Mouse (Mus musculus) hindbrain, embryonic 12.5 days (tissue): ENCODE data around the gene Atp2b2. TPM values are rescaled to one million over a fixed set of nuclear protein-coding genes. Genes with fewer than 3 reads are reported as not detected.

Source experiments
- ATAC-seq: fragments of 200-750 bp; cut with Nextera tagmentation; 2 replicates; pipeline ENCODE4 v1.8.0; 2017; ENCODE audit warnings: moderate TSS enrichment; ENCODE audit not compliant: low FRiP score
- H3K27ac ChIP-seq: fragments of 300-500 bp; sonication (generic); 2 replicates; pipeline ENCODE4 v1.5.1; 2016; ENCODE audit warnings: mild to moderate bottlenecking
- H3K27me3 ChIP-seq: fragments of 300-500 bp; sonication (generic); 2 replicates; pipeline ENCODE4 v1.6.1; 2016; ENCODE audit warnings: mild to moderate bottlenecking
- H3K36me3 ChIP-seq: fragments of 300-500 bp; sonication (generic); 2 replicates; pipeline ENCODE4 v1.6.1; 2016; ENCODE audit warnings: mild to moderate bottlenecking
- H3K4me1 ChIP-seq: fragments of 300-500 bp; sonication (generic); 2 replicates; pipeline ENCODE4 v1.6.1; 2016
- H3K4me2 ChIP-seq: fragments of 300-500 bp; sonication (generic); replicated peaks from 2 replicates; pipeline ENCODE4 v1.6.1; 2016; ENCODE audit warnings: mild to moderate bottlenecking
- H3K4me3 ChIP-seq: fragments of 300-500 bp; sonication (generic); 2 replicates; pipeline ENCODE4 v1.5.1; 2016; ENCODE audit warnings: mild to moderate bottlenecking
- H3K9ac ChIP-seq: fragments of 300-500 bp; sonication (generic); 2 replicates; pipeline ENCODE4 v1.6.1; 2016; ENCODE audit warnings: mild to moderate bottlenecking, moderate library complexity
- H3K9me3 ChIP-seq: fragments of 300-500 bp; sonication (generic); replicated peaks from 2 replicates; pipeline ENCODE4 v1.6.1; 2016; ENCODE audit warnings: mild to moderate bottlenecking
- WGBS: fragments of 180-500 bp; shearing (Covaris S2); methylation state at CpG from one replicate; pipeline ENCODE4 v1.1.7; 2016; 5-methylcytosine and 5-hydroxymethylcytosine counted together
- polyA plus RNA-seq: library from polyadenylated mRNA; unstranded; fragments of >200 nt; fragmentation: Nextera tagmentation; extraction: Ambion mirVana; gene quantifications from 2 replicates; pipeline ENCODE4 v1.2.1, GENCODE M21; 2016

The Atp2b2 gene
- polyA plus RNA-seq, 1 experiment from 2014 or later = 12.1 TPM

- no peaks in the 10 kb centered on the region; the same call in 1 of the 2 replicates for H3K27me3 ChIP-seq
- no peak overlapping the region for H3K4me3 ChIP-seq
- H3K9me3 ChIP-seq = no peaks in the 10 kb centered on the region
- H3K4me2 ChIP-seq = no peak overlapping the region
- no peak overlapping the region for H3K9ac ChIP-seq
- ATAC-seq = no peak
- WGBS = 85% methylated on average over 6 of the region's 6 CpGs
- peaks cover 3% of the 10 kb centered on the region for H3K4me1 ChIP-seq
- no peaks in the 10 kb centered on the region for H3K36me3 ChIP-seq
- H3K27ac ChIP-seq = no peak overlapping the region
Measured at GRCm38 (mm10) chr6:114011976-114012375, 30.4 kb downstream of the Atp2b2 start.

GRCm38 (mm10) chr6:114003796-114004195, 38.6 kb downstream of the Atp2b2 start:
- Histone ChIP-seq H3K36me3 (no peaks in the 10 kb centered on the region), H3K9me3 (no peaks in the 10 kb centered on the region), H3K4me3 (no peak overlapping the region), H3K9ac (no peak overlapping the region), H3K4me1 (no peaks in the 10 kb centered on the region), H3K4me2 (no peak overlapping the region), H3K27me3 (no peaks in the 10 kb centered on the region), H3K27ac (no peak overlapping the region)
- 66% methylated on average over 3 of the region's 3 CpGs for WGBS
- ATAC-seq = no peak

GRCm38 (mm10) chr6:114000928-114001327, 41.5 kb downstream of the Atp2b2 start:
- no peak overlapping the region for H3K27ac ChIP-seq
- no peak for ATAC-seq
- H3K4me1 ChIP-seq = no peaks in the 10 kb centered on the region
- 84% methylated on average over 6 of the region's 6 CpGs for WGBS
- no peaks in the 10 kb centered on the region; the same call in 1 of the 2 replicates for H3K9me3 ChIP-seq
- H3K9ac ChIP-seq = no peak overlapping the region
- no peaks in the 10 kb centered on the region for H3K27me3 ChIP-seq
- H3K4me2 ChIP-seq = no peak overlapping the region
- no peaks in the 10 kb centered on the region for H3K36me3 ChIP-seq
- no peak overlapping the region for H3K4me3 ChIP-seq

GRCm38 (mm10) chr6:114000304-114000703, 42.1 kb downstream of the Atp2b2 start:
- 61% methylated on average over 7 of the region's 7 CpGs for WGBS
- Histone ChIP-seq H3K9me3 (no peaks in the 10 kb centered on the region; the same call in 1 of the 2 replicates), H3K9ac (no peak overlapping the region), H3K4me3 (no peak overlapping the region), H3K36me3 (no peaks in the 10 kb centered on the region), H3K27me3 (no peaks in the 10 kb centered on the region), H3K4me2 (no peak overlapping the region), H3K4me1 (no peaks in the 10 kb centered on the region), H3K27ac (no peak overlapping the region)
- ATAC-seq = no peak

DNA sequence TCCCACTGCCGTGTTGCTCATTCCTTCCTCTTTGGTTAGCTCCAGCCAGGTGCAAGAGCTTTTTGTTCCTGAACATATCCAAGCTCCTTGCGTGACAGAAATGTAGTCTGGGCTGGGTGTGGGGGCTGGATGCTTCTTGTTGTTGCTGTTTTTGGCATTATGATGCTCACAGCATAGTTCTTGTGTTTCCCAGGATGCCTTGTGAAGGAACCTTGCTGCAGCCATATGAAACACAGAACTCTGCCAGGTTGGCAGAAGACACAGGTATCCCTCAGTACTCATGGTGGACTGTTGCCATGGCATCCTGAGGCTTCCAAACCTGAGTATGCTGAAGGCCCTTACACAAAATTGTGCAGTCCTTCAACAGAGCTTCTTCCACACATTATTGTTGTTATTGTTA, 44.0 kb downstream of the Atp2b2 start:
- H3K27ac ChIP-seq = no peak overlapping the region
- H3K4me3 ChIP-seq = no peak overlapping the region
- H3K4me2 ChIP-seq = no peak overlapping the region

GRCm38 (mm10) chr6:113994176-113994575, 48.2 kb downstream of the Atp2b2 start:
- WGBS = 92% methylated on average over 5 of the region's 5 CpGs
- Histone ChIP-seq H3K4me3 (no peak overlapping the region), H3K27me3 (no peaks in the 10 kb centered on the region), H3K9me3 (no peaks in the 10 kb centered on the region; the same call in 1 of the 2 replicates), H3K9ac (no peak overlapping the region), H3K36me3 (no peaks in the 10 kb centered on the region), H3K4me2 (no peak overlapping the region), H3K4me1 (no peaks in the 10 kb centered on the region), H3K27ac (no peak overlapping the region)
- ATAC-seq = no peak

More for the DNA sequence above, 44.0 kb downstream of the Atp2b2 start:
- H3K4me1 ChIP-seq = no peaks in the 10 kb centered on the region
- H3K36me3 ChIP-seq = no peaks in the 10 kb centered on the region
- no peak for ATAC-seq
- no peaks in the 10 kb centered on the region for H3K27me3 ChIP-seq
- WGBS = 90% methylated on average over 2 of the region's 2 CpGs
- no peaks in the 10 kb centered on the region; the same call in 1 of the 2 replicates for H3K9me3 ChIP-seq
- no peak overlapping the region for H3K9ac ChIP-seq

DNA sequence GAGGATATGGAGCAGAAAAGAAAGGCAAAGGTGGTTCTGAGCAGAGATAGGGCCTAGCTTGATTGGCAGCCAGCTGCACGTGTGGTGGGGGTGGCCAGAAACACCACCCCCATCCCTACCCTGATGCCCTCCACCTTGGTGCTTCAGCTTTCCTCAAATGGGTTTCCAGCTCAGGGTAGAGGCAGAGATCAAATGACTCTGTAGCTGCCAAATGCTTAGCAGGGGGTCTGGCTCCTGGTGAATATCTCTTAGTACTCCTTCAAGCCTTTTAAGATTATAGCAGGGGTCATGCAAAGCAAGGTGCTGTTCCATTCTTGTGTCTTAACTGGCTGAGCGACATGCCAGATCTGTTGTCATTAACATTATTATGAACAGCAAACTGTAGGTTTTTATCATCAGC, 50.3 kb downstream of the Atp2b2 start:
- no peak overlapping the region for H3K4me3 ChIP-seq
- no peaks in the 10 kb centered on the region for H3K36me3 ChIP-seq
- H3K9me3 ChIP-seq = no peaks in the 10 kb centered on the region
- H3K9ac ChIP-seq = no peak overlapping the region
- H3K27ac ChIP-seq = no peak overlapping the region
- no peaks in the 10 kb centered on the region for H3K4me1 ChIP-seq
- WGBS = 70% methylated on average over 2 of the region's 2 CpGs
- no peak for ATAC-seq
- no peaks in the 10 kb centered on the region for H3K27me3 ChIP-seq
- H3K4me2 ChIP-seq = no peak overlapping the region

DNA sequence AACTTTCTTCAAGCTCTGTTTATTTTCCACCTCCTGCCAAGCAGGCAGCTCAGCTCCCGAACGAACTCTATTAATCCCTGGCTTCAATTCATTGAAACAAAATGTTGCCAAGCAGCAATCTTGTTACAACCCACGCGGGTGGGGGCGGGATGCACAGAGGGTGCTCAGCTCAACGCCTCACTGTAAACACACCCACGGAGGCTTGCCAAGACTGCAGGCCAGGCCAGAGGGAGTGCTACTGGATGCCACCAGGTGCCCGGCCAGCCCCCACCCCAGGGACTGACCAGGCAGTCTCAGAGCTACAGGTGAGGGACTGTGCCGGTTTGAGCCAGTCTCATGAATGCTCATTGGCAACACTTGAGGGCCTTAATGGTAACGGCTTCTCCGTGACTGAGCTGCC, 50.9 kb downstream of the Atp2b2 start:
- H3K4me3 ChIP-seq = no peak overlapping the region
- ATAC-seq = no peak
- no peaks in the 10 kb centered on the region for H3K4me1 ChIP-seq
- no peaks in the 10 kb centered on the region for H3K27me3 ChIP-seq
- H3K27ac ChIP-seq = no peak overlapping the region
- 57% methylated on average over 11 of the region's 11 CpGs for WGBS
- no peak overlapping the region for H3K4me2 ChIP-seq
- no peak overlapping the region for H3K9ac ChIP-seq
- H3K36me3 ChIP-seq = no peaks in the 10 kb centered on the region
- no peaks in the 10 kb centered on the region for H3K9me3 ChIP-seq

DNA sequence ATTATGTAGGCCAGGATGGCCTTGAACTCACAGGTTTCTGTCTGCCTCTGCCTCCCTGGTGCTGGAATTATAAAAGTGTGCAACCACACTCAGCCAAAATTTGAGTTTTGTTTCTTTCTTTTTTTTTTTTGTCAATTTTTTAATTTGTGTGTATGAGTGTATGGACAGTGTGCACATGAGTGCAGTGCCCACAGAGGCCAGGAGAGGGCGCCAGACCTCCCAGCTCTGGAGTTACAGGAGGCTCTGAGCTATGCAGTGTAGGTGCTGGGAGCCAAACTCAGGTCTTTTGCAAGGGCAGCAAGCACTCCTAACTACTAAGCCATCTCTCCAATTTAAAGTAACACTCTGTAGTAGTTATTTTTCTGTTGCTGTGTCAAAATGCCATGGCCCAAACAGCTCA, 52.4 kb downstream of the Atp2b2 start:
- Histone ChIP-seq H3K4me2 (no peak overlapping the region), H3K4me1 (no peaks in the 10 kb centered on the region), H3K27me3 (no peaks in the 10 kb centered on the region), H3K9me3 (no peaks in the 10 kb centered on the region), H3K36me3 (no peaks in the 10 kb centered on the region), H3K27ac (no peak overlapping the region), H3K9ac (no peak overlapping the region), H3K4me3 (no peak overlapping the region)
- WGBS = 13% methylated on average over 1 of the region's 1 CpGs
- ATAC-seq = no peak

- H3K4me2 ChIP-seq = no peak overlapping the region
- H3K9me3 ChIP-seq = no peaks in the 10 kb centered on the region
- no peak overlapping the region for H3K4me3 ChIP-seq
- 92% methylated on average over 2 of the region's 2 CpGs for WGBS
- H3K9ac ChIP-seq = no peak overlapping the region
- no peaks in the 10 kb centered on the region for H3K27me3 ChIP-seq
- H3K36me3 ChIP-seq = no peaks in the 10 kb centered on the region
- no peaks in the 10 kb centered on the region for H3K4me1 ChIP-seq
- no peak for ATAC-seq
- H3K27ac ChIP-seq = no peak overlapping the region
Measured at GRCm38 (mm10) chr6:113988521-113988920, 53.9 kb downstream of the Atp2b2 start.

DNA sequence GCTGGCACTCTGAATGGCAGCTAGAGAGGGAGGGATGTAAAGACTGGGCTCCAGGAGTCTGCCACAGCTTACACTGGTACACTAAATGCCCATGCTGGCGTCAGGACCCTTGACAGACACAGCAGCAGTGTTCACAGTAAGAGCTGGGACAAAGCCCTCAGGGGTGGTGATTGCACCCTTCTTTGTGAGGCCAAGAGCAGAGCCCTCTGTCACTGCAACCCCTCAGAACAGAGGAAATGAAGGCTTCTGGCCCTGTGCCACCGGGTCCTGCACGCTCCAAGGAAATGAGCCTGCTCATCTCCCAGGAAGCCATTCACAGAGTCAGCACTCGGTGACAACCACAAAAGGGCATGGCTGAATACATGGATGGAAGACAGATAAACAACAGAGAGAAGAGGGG, 55.7 kb downstream of the Atp2b2 start:
- no peaks in the 10 kb centered on the region for H3K36me3 ChIP-seq
- H3K4me2 ChIP-seq = no peak overlapping the region
- H3K9me3 ChIP-seq = 0 out of 2 replicates have a peak, but pooled peaks cover 2% of the 10 kb centered on the region
- H3K4me3 ChIP-seq = no peak overlapping the region
- H3K4me1 ChIP-seq = no peaks in the 10 kb centered on the region
- 54% methylated on average over 4 of the region's 4 CpGs for WGBS
- peak; percentile 38; the same call in 1 of the 2 replicates for ATAC-seq
- no peak overlapping the region for H3K9ac ChIP-seq
- no peaks in the 10 kb centered on the region for H3K27me3 ChIP-seq
- no peak overlapping the region for H3K27ac ChIP-seq

GRCm38 (mm10) chr6:113978673-113979072, 63.7 kb downstream of the Atp2b2 start:
- no peaks in the 10 kb centered on the region for H3K4me1 ChIP-seq
- no peak overlapping the region for H3K4me3 ChIP-seq
- no peak for ATAC-seq
- H3K27ac ChIP-seq = no peak overlapping the region
- H3K27me3 ChIP-seq = no peaks in the 10 kb centered on the region
- 0 out of 2 replicates have a peak, but pooled peaks cover 2% of the 10 kb centered on the region for H3K9me3 ChIP-seq
- H3K4me2 ChIP-seq = no peak overlapping the region
- H3K9ac ChIP-seq = no peak overlapping the region
- no peaks in the 10 kb centered on the region for H3K36me3 ChIP-seq
- WGBS = 85% methylated on average over 8 of the region's 8 CpGs

- H3K27me3 ChIP-seq = no peaks in the 10 kb centered on the region
- H3K9ac ChIP-seq = no peak overlapping the region
- H3K4me3 ChIP-seq = no peak overlapping the region
- H3K4me1 ChIP-seq = no peaks in the 10 kb centered on the region
- ATAC-seq = no peak
- no peak overlapping the region for H3K4me2 ChIP-seq
- 0 out of 2 replicates have a peak, but pooled peaks cover 2% of the 10 kb centered on the region for H3K9me3 ChIP-seq
- H3K27ac ChIP-seq = no peak overlapping the region
- 84% methylated on average over 5 of the region's 5 CpGs for WGBS
- H3K36me3 ChIP-seq = no peaks in the 10 kb centered on the region
Measured at GRCm38 (mm10) chr6:113978091-113978650, 64.2 kb downstream of the Atp2b2 start.
